Mouse (Mus musculus) inflammation-experienced regulatory T-cells, adult 6 months (primary cell): Measurements from ENCODE around the gene Brinp3. TPM values are rescaled to one million over a fixed set of nuclear protein-coding genes. Genes with fewer than 3 reads are reported as not detected.

ENCODE experiments used
- ATAC-seq: one replicate; pipeline ENCODE4 v1.8.0; 2017
- polyA plus RNA-seq, 3 experiments: library from polyadenylated mRNA; unstranded; fragments of 100-300 nt; shearing (Covaris generic); gene quantifications; one replicate each; pipeline ENCODE4 v1.2.1; 2017

Brinp3 gene
- polyA plus RNA-seq, 3 experiments from 2014 or later: not detected

GRCm38 (mm10) chr1:146799986-146800553 is 305.5 kb downstream of the Brinp3 start:
- ATAC-seq: no peak

GRCm38 (mm10) chr1:146801821-146802220 is 307.3 kb downstream of the Brinp3 start:
- no peak for ATAC-seq

- no peak for ATAC-seq
Observed at GRCm38 (mm10) chr1:146807765-146808164, 313.2 kb downstream of the Brinp3 start.

DNA sequence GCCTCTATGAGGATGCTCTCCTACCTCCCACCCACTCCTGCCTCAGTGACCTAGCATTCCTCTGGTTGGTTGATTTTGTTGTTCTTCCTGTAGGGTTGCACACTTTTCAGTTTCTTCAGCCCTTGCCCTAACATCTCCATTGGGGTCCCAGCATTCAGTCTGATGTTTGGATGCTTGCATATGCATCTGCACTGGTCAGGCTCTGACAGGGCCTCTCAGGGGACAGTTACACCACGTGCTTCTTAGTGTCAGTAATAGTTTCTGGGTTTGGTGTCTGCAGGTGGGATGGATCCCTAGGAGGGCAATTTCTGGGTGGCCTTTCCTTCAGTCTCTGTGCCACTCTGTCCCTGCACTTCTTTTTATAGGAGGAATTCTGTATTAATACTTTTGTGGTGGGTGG is 339.3 kb downstream of the Brinp3 start:
- ATAC-seq: no peak

GRCm38 (mm10) chr1:146844087-146844486 is 349.5 kb downstream of the Brinp3 start:
- ATAC-seq: no peak

DNA sequence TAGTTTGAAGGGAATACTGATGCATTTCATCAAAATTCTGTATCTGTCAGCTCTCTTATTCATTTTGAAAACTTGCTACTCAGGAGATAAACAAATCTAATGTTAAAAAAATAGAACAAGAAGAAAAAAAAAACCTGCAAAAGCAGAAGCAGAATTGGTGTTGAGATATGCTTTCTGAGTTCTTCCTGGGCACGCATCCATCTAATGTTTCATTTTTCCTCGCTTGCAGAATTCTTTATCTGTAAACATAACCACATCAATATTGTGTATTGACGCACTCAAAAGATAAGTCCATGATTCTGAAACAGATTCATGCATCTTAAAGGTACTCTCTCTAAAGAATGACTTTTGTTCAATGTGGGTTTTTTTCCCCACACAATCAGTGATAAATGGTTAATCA is 354.3 kb downstream of the Brinp3 start:
- ATAC-seq: no peak

GRCm38 (mm10) chr1:146850147-146850546 is 355.6 kb downstream of the Brinp3 start:
- ATAC-seq: no peak

GRCm38 (mm10) chr1:146898636-146899035 is 404.1 kb downstream of the Brinp3 start:
- no peak for ATAC-seq

DNA sequence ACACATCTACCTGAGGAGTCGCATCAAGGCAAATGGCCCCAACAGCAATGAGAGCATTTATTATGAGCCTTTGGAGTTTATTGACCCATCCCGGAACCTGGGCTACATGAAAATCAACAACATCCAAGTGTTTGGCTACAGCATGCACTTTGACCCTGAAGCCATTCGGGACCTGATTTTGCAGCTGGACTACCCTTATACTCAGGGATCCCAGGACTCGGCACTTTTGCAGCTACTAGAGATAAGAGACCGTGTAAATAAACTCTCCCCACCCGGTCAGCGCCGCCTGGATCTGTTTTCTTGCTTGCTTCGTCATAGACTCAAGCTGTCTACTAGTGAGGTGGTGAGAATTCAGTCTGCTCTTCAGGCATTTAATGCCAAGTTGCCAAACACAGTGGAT is 407.1 kb downstream of the Brinp3 start:
- no peak for ATAC-seq

DNA sequence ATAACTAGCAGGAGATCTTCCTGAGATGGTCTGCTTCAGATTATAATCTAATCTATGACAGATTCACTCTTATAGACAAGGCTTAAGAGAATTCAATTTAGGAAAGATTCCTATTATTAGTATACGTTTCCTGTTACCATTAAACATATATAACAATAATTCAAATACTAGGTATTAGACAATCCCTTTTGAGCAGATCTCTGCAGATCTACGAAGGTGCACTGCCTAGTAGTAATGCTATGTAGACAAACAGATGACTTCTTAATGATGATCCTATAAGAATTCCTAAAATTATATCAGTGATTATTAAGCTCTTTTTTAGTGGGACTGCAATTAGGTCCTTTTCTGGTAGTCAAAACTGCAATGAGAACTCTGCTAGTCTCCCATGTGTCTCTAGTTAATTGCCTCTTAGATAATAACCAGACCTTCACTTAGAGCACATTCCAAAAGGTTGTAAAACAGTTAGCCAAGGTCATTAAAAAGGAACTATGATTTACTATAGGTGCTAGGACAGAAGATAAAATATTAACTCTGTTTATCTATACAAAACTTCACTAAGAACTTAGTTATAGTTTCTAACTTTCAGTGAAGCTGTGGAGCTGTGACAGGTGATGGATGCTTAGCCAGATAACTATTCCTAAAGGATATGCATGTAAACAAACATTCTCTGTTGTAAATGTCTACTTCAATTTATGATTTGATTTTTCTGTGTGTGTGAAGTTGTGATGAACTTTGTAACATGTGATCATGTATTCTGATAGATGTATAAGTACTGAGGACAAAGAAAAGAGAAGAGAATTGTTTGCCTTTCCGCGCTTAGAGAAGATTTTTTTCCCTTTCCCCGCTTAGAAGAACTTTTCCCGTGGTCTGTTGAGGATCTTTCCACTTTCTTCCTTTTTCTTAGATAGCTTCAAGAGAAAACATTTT is 445.2 kb downstream of the Brinp3 start:
- ATAC-seq: no peak
